Mouse (Mus musculus) spleen, adult 2 months (tissue): ENCODE measurements around the gene Cbx5. TPM values are rescaled to one million over a fixed set of nuclear protein-coding genes. Genes with fewer than 3 reads are reported as not detected.

ENCODE experiments used
- DNase-seq, 2 experiments: peaks; one replicate each; pipeline versions ENCODE4 v3.0.0 to v3.0.0-alpha.2; 2012 to 2021; ENCODE audit warnings: low spot score in 2 of 2, low read depth in 1 of 2
- H3K27ac ChIP-seq: fragments of 200-500 bp; 2 replicates; pipeline ENCODE4 v1.5.1; 2012; ENCODE audit warnings: low read length, inconsistent platforms; ENCODE audit not compliant: insufficient read depth
- H3K27me3 ChIP-seq: fragments of 200-500 bp; 2 replicates; pipeline ENCODE4 v1.6.1; 2012; ENCODE audit warnings: mild to moderate bottlenecking, moderate library complexity, low read length, inconsistent platforms; ENCODE audit not compliant: control insufficient read depth, insufficient read depth
- H3K36me3 ChIP-seq: fragments of 200-500 bp; 2 replicates; pipeline ENCODE4 v1.6.1; 2012; ENCODE audit warnings: mild to moderate bottlenecking, low read length, inconsistent platforms; ENCODE audit not compliant: control insufficient read depth, insufficient read depth
- H3K4me1 ChIP-seq: fragments of 200-500 bp; 2 replicates; pipeline ENCODE4 v1.6.1; 2011; ENCODE audit warnings: inconsistent platforms; ENCODE audit not compliant: control insufficient read depth, insufficient read depth, insufficient read length
- H3K4me3 ChIP-seq: fragments of 200-500 bp; 2 replicates; pipeline ENCODE4 v1.5.1; 2011; ENCODE audit warnings: mild to moderate bottlenecking, inconsistent platforms; ENCODE audit not compliant: insufficient read depth, insufficient read length; ENCODE audit errors: extremely low read depth
- CTCF ChIP-seq: fragments of 200-500 bp; IDR thresholded peaks from 2 replicates; pipeline ENCODE4 v1.5.1; 2011; ENCODE audit warnings: mild to moderate bottlenecking, inconsistent platforms; ENCODE audit not compliant: insufficient read depth, insufficient read length, insufficient replicate concordance; ENCODE audit errors: extremely low read depth
- POLR2A ChIP-seq: fragments of 200-500 bp; IDR thresholded peaks from 2 replicates; pipeline ENCODE4 v1.6.1; 2011; ENCODE audit warnings: low read depth, low read length, inconsistent platforms
- WGBS: fragments of 180-500 bp; shearing (Covaris S2); methylation state at CpG from one replicate; pipeline ENCODE4 v1.1.7; 2018; 5-methylcytosine and 5-hydroxymethylcytosine counted together
- polyA plus RNA-seq: library from polyadenylated mRNA; depleted of rRNA; stranded (reverse); fragments of >200 nt; gene quantifications from 2 replicates; pipeline ENCODE4 v1.2.3, GENCODE M21; 2012; rRNA removed

Cbx5 gene
- polyA plus RNA-seq, 1 experiment: 6.4 TPM

DNA sequence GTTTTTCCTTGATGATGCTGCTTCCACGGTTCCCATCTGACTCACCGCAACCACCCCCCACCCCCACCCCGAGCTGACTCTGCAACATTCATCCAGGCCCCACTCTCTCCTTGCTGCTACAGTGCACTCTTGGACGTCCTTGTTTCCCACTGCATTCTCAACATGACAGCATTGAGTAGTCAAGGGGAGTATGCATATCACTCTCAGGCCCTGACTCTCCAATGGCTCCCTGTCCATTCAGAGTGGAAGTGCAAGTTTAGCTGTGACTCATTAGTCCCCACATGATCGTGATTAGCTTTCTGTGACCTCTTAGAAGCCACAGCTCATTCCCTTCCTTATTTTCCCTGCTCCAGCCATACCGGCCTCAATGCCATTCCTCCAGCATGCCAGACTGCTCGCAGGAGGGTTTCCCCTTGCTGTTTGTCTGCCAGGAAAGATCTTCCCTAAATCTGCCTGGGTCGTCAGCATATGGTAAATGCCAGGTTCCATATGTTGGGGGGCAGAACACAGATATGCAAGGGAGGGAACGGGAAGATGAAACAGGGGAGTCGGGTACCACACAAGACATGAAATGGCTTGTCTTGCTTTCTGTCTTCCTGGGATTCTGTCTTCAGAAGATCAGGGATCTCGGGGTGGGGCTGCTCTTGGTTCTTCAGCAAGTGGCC is 93.8 kb downstream of the Cbx5 start:
- Histone ChIP-seq H3K27ac (no peak overlapping the region), H3K4me1 (no peaks in the 10 kb centered on the region; the same call in 1 of the 2 replicates), H3K36me3 (no peaks in the 10 kb centered on the region), H3K27me3 (peaks cover 12% of the 10 kb centered on the region), H3K4me3 (no peak overlapping the region)
- TF ChIP-seq POLR2A (no peak), CTCF (no peak)
- WGBS: 78% methylated on average over 11 of the region's 11 CpGs
- DNase-seq: no peak

DNA sequence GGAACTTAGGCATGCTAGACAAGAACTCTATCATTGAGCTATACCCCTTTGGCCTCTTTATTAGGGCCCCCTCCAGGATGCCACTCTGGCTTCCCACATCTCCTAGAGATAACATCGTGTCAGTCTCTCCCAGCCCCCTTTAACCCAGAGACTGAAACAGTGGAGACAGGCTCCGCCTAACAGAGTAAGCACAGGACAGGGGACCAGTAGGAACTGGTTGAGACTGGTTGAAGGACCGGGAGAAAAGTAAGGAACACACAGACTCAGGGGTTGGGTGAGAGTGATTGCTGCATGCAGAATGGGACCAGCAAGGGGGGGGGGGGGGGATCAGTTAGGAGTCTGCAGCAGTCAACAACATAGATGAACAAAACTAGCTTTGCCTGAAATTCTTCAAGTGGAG is 95.4 kb downstream of the Cbx5 start:
- no peaks in the 10 kb centered on the region; the same call in 1 of the 2 replicates for H3K4me1 ChIP-seq
- H3K36me3 ChIP-seq: no peaks in the 10 kb centered on the region
- H3K27me3 ChIP-seq: peaks cover 12% of the 10 kb centered on the region
- no peak for TF ChIP-seq POLR2A
- no peak for TF ChIP-seq CTCF
- H3K4me3 ChIP-seq: no peak overlapping the region
- 48% methylated on average over 3 of the region's 3 CpGs for WGBS
- no peak overlapping the region for H3K27ac ChIP-seq
- DNase-seq: no peak

Other genes with a start within 250 kb of the Cbx5 start
- not detected in 2 replicates for gene Hoxc8, start 249.2 kb downstream of the Cbx5 start, polyA plus RNA-seq
- 0.07 TPM in 1 of 2 replicates, not detected in the other for gene Hoxc6, start 241.6 kb downstream of the Cbx5 start, polyA plus RNA-seq
- gene Hoxc4, start 220.9 kb downstream of the Cbx5 start, polyA plus RNA-seq: 0.13 and 0.25 TPM in 2 replicates
- gene Smug1, start 72.7 kb downstream of the Cbx5 start, polyA plus RNA-seq: 10.6 and 12.5 TPM in 2 replicates
- gene Hnrnpa1, start 616 bp upstream of the Cbx5 start, polyA plus RNA-seq: 62.6 and 65.2 TPM in 2 replicates
- gene Nfe2, start 18.6 kb upstream of the Cbx5 start, polyA plus RNA-seq: 56.5 and 80.1 TPM in 2 replicates
- gene Copz1, start 32.9 kb upstream of the Cbx5 start, polyA plus RNA-seq: 43.2 and 46.8 TPM in 2 replicates
- gene Gpr84, start 70.8 kb upstream of the Cbx5 start, polyA plus RNA-seq: 0.33 and 0.49 TPM in 2 replicates
- gene Zfp385a, start 100.3 kb upstream of the Cbx5 start, polyA plus RNA-seq: 28.1 and 31.0 TPM in 2 replicates
- 7.1 and 8.0 TPM in 2 replicates for gene Itga5, start 126.9 kb upstream of the Cbx5 start, polyA plus RNA-seq
- not detected in 2 replicates for gene Gtsf1, start 190.7 kb upstream of the Cbx5 start, polyA plus RNA-seq
- gene Gtsf2, start 208.7 kb upstream of the Cbx5 start, polyA plus RNA-seq: not detected in 2 replicates
- 64.8 and 74.2 TPM in 2 replicates for gene Nckap1l, start 214.0 kb upstream of the Cbx5 start, polyA plus RNA-seq